Mouse (Mus musculus): ENCODE data around the gene Notch1. TPM values are rescaled to one million over a fixed set of nuclear protein-coding genes. Genes with fewer than 3 reads are reported as not detected.

The Notch1 gene
- polyA plus RNA-seq, 1 experiment from 2014 or later = 15.5 TPM

- Histone ChIP-seq H3K4me3 (no peak overlapping the region), H3K36me3 (peaks cover 99% of the 10 kb centered on the region), H3K4me2 (replicated peaks) (no peak overlapping the region), H3K27ac (no peak overlapping the region), H3K9ac (no peak overlapping the region; the same call in 1 of the 2 replicates), H3K9me3 (no peaks in the 10 kb centered on the region), H3K27me3 (no peaks in the 10 kb centered on the region), H3K4me1 (peaks cover 9% of the 10 kb centered on the region; the same call in 1 of the 2 replicates)
- no peak for ATAC-seq (ENCODE audit: low FRiP score, low read depth)
- WGBS = 87% methylated on average over 11 of the region's 11 CpGs
Measured at GRCm38 (mm10) chr2:26472312-26473090, 44.0 kb downstream of the Notch1 start.

- Histone ChIP-seq H3K36me3 (peaks cover 99% of the 10 kb centered on the region), H3K4me3 (no peak overlapping the region), H3K4me2 (replicated peaks) (no peak overlapping the region), H3K27ac (no peak overlapping the region), H3K27me3 (no peaks in the 10 kb centered on the region), H3K4me1 (peaks cover 9% of the 10 kb centered on the region; the same call in 1 of the 2 replicates), H3K9ac (no peak overlapping the region), H3K9me3 (no peaks in the 10 kb centered on the region)
- ATAC-seq (ENCODE audit: low FRiP score, low read depth) = no peak
- WGBS = 88% methylated on average over 6 of the region's 6 CpGs
Measured at GRCm38 (mm10) chr2:26471652-26472285, 44.7 kb downstream of the Notch1 start.

- H3K27ac ChIP-seq = no peak overlapping the region
- H3K27me3 ChIP-seq = no peaks in the 10 kb centered on the region
- peaks cover 99% of the 10 kb centered on the region for H3K36me3 ChIP-seq
- ATAC-seq (ENCODE audit: low FRiP score, low read depth) = 0 out of 2 replicates have a peak, but pooled peaks have one; percentile 18
- H3K9ac ChIP-seq = no peak overlapping the region
- no peak overlapping the region for H3K4me3 ChIP-seq
- H3K4me1 ChIP-seq = peaks cover 9% of the 10 kb centered on the region; the same call in 1 of the 2 replicates
- H3K4me2 ChIP-seq (replicated peaks) = no peak overlapping the region
- H3K9me3 ChIP-seq = no peaks in the 10 kb centered on the region
- WGBS = 83% methylated on average over 17 of the region's 17 CpGs
Measured at GRCm38 (mm10) chr2:26470967-26471366, 45.5 kb downstream of the Notch1 start.

GRCm38 (mm10) chr2:26468376-26468775, 48.1 kb downstream of the Notch1 start:
- Histone ChIP-seq H3K27me3 (no peaks in the 10 kb centered on the region), H3K36me3 (peaks cover 99% of the 10 kb centered on the region), H3K4me1 (no peaks in the 10 kb centered on the region), H3K4me2 (replicated peaks) (no peak overlapping the region), H3K9me3 (no peaks in the 10 kb centered on the region), H3K27ac (no peak overlapping the region), H3K4me3 (no peak overlapping the region), H3K9ac (no peak overlapping the region)
- ATAC-seq (ENCODE audit: low FRiP score, low read depth) = no peak
- 91% methylated on average over 15 of the region's 15 CpGs for WGBS

- no peak overlapping the region for H3K4me2 ChIP-seq (replicated peaks)
- no peaks in the 10 kb centered on the region for H3K9me3 ChIP-seq
- WGBS = 96% methylated on average over 6 of the region's 6 CpGs
- H3K9ac ChIP-seq = no peak overlapping the region
- no peak for ATAC-seq (ENCODE audit: low FRiP score, low read depth)
- H3K27ac ChIP-seq = no peak overlapping the region
- peaks cover 14% of the 10 kb centered on the region for H3K4me1 ChIP-seq
- no peaks in the 10 kb centered on the region for H3K27me3 ChIP-seq
- H3K36me3 ChIP-seq = peaks cover 89% of the 10 kb centered on the region
- no peak overlapping the region for H3K4me3 ChIP-seq
Measured at GRCm38 (mm10) chr2:26463412-26463811, 53.1 kb downstream of the Notch1 start.

GRCm38 (mm10) chr2:26462980-26463379, 53.5 kb downstream of the Notch1 start:
- peaks cover 19% of the 10 kb centered on the region for H3K4me1 ChIP-seq
- no peaks in the 10 kb centered on the region for H3K9me3 ChIP-seq
- H3K27me3 ChIP-seq = no peaks in the 10 kb centered on the region
- no peak for ATAC-seq (ENCODE audit: low FRiP score, low read depth)
- H3K27ac ChIP-seq = no peak overlapping the region
- WGBS = 81% methylated on average over 3 of the region's 3 CpGs
- no peak overlapping the region for H3K4me3 ChIP-seq
- no peak overlapping the region for H3K9ac ChIP-seq
- H3K4me2 ChIP-seq (replicated peaks) = no peak overlapping the region
- peaks cover 87% of the 10 kb centered on the region for H3K36me3 ChIP-seq

- Histone ChIP-seq H3K27me3 (no peaks in the 10 kb centered on the region), H3K9me3 (no peaks in the 10 kb centered on the region), H3K27ac (no peak overlapping the region), H3K4me1 (peaks cover 20% of the 10 kb centered on the region), H3K4me2 (replicated peaks) (no peak overlapping the region), H3K36me3 (peaks cover 74% of the 10 kb centered on the region), H3K9ac (no peak overlapping the region), H3K4me3 (no peak overlapping the region)
- ATAC-seq (ENCODE audit: low FRiP score, low read depth) = no peak
- 88% methylated on average over 5 of the region's 5 CpGs for WGBS
Measured at GRCm38 (mm10) chr2:26461667-26462066, 54.8 kb downstream of the Notch1 start.

GRCm38 (mm10) chr2:26460837-26461236, 55.6 kb downstream of the Notch1 start:
- no peak for ATAC-seq (ENCODE audit: low FRiP score, low read depth)
- Histone ChIP-seq H3K4me1 (peaks cover 20% of the 10 kb centered on the region), H3K27ac (no peak overlapping the region), H3K36me3 (peaks cover 66% of the 10 kb centered on the region), H3K4me2 (replicated peaks) (no peak overlapping the region), H3K9me3 (no peaks in the 10 kb centered on the region), H3K4me3 (no peak overlapping the region), H3K27me3 (no peaks in the 10 kb centered on the region), H3K9ac (0 out of 2 replicates have a peak overlapping the region, but pooled peaks have one; percentile 4)
- WGBS = 87% methylated on average over 13 of the region's 13 CpGs

GRCm38 (mm10) chr2:26460097-26460646, 56.3 kb downstream of the Notch1 start:
- no peak overlapping the region for H3K9ac ChIP-seq
- WGBS = 90% methylated on average over 16 of the region's 16 CpGs
- peaks cover 61% of the 10 kb centered on the region for H3K36me3 ChIP-seq
- no peak overlapping the region for H3K4me3 ChIP-seq
- H3K4me1 ChIP-seq = peaks cover 20% of the 10 kb centered on the region
- ATAC-seq (ENCODE audit: low FRiP score, low read depth) = no peak
- H3K27me3 ChIP-seq = no peaks in the 10 kb centered on the region
- H3K27ac ChIP-seq = peak overlapping the region; percentile 6; the same call in 1 of the 2 replicates
- no peaks in the 10 kb centered on the region for H3K9me3 ChIP-seq
- no peak overlapping the region for H3K4me2 ChIP-seq (replicated peaks)

GRCm38 (mm10) chr2:26459478-26459877, 57.0 kb downstream of the Notch1 start:
- peaks cover 20% of the 10 kb centered on the region for H3K4me1 ChIP-seq
- H3K27me3 ChIP-seq = no peaks in the 10 kb centered on the region
- peaks cover 54% of the 10 kb centered on the region for H3K36me3 ChIP-seq
- WGBS = 46% methylated on average over 6 of the region's 6 CpGs
- no peak overlapping the region for H3K9ac ChIP-seq
- no peak overlapping the region for H3K4me3 ChIP-seq
- 0 out of 2 replicates have a peak, but pooled peaks have one; percentile 30 for ATAC-seq (ENCODE audit: low FRiP score, low read depth)
- H3K27ac ChIP-seq = 0 out of 2 replicates have a peak overlapping the region, but pooled peaks have one; percentile 22
- no peak overlapping the region for H3K4me2 ChIP-seq (replicated peaks)
- H3K9me3 ChIP-seq = no peaks in the 10 kb centered on the region

GRCm38 (mm10) chr2:26458402-26459124, 57.9 kb downstream of the Notch1 start:
- ATAC-seq (ENCODE audit: low FRiP score, low read depth) = peak; percentile 61; the same call in 1 of the 2 replicates
- peaks cover 20% of the 10 kb centered on the region for H3K4me1 ChIP-seq
- H3K4me2 ChIP-seq (replicated peaks) = no peak overlapping the region
- H3K9me3 ChIP-seq = no peaks in the 10 kb centered on the region
- no peak overlapping the region for H3K9ac ChIP-seq
- no peak overlapping the region for H3K4me3 ChIP-seq
- no peaks in the 10 kb centered on the region for H3K27me3 ChIP-seq
- 32% methylated on average over 7 of the region's 7 CpGs for WGBS
- peaks cover 47% of the 10 kb centered on the region for H3K36me3 ChIP-seq
- peak overlapping the region; percentile 76 for H3K27ac ChIP-seq
